Mouse (Mus musculus) embryo, embryonic 9.5 days (tissue): Measurements from ENCODE around the gene Fndc5.

Experiments
- DNase-seq: peaks from one replicate; pipeline ENCODE4 v3.0.0-alpha.2; 2017; ENCODE audit errors: extremely low spot score

Gene Fndc5

GRCm38 (mm10) chr4:129122719-129123118 is 14.1 kb upstream of the Fndc5 start:
- no peak for DNase-seq

GRCm38 (mm10) chr4:129124652-129125146 is 12.1 kb upstream of the Fndc5 start:
- peak; percentile 29 for DNase-seq

- DNase-seq, result peak; percentile 30
These were observed 10.9 kb upstream of the Fndc5 start for GRCm38 (mm10) chr4:129125736-129126451.

GRCm38 (mm10) chr4:129128582-129129338 is 8.0 kb upstream of the Fndc5 start:
- no peak for DNase-seq

- no peak for DNase-seq
These were observed 7.4 kb upstream of the Fndc5 start for GRCm38 (mm10) chr4:129129387-129129786.

- DNase-seq, result peak; percentile 80
These were observed 6.7 kb upstream of the Fndc5 start for GRCm38 (mm10) chr4:129130149-129130548.

- peak; percentile 54 for DNase-seq
These were observed 6.0 kb upstream of the Fndc5 start for GRCm38 (mm10) chr4:129130755-129131303.

- peak; percentile 94 for DNase-seq
These were observed 1.8 kb upstream of the Fndc5 start for GRCm38 (mm10) chr4:129134799-129135585.

- no peak for DNase-seq
These were observed 1.2 kb upstream of the Fndc5 start for GRCm38 (mm10) chr4:129135637-129136036.

- no peak for DNase-seq
These were observed 615 bp upstream of the Fndc5 start for GRCm38 (mm10) chr4:129136189-129136578.

GRCm38 (mm10) chr4:129137392-129138321 is 858 bp downstream of the Fndc5 start:
- DNase-seq, result no peak

- DNase-seq, result no peak
These were observed 2.8 kb downstream of the Fndc5 start for GRCm38 (mm10) chr4:129139642-129140041.

GRCm38 (mm10) chr4:129140808-129141207 is 4.0 kb downstream of the Fndc5 start:
- no peak for DNase-seq

- no peak for DNase-seq
These were observed 5.0 kb downstream of the Fndc5 start for GRCm38 (mm10) chr4:129141560-129142438.

- DNase-seq, result no peak
These were observed 5.7 kb downstream of the Fndc5 start for GRCm38 (mm10) chr4:129142439-129143045.

- DNase-seq, result no peak
These were observed 6.7 kb downstream of the Fndc5 start for GRCm38 (mm10) chr4:129143509-129143908.

- DNase-seq, result no peak
These were observed 7.9 kb downstream of the Fndc5 start for GRCm38 (mm10) chr4:129144401-129145367.

GRCm38 (mm10) chr4:129145411-129145810 is 8.6 kb downstream of the Fndc5 start:
- no peak for DNase-seq
